Mouse (Mus musculus): ENCODE data around the gene Dhx58. TPM values are rescaled to one million over a fixed set of nuclear protein-coding genes. Genes with fewer than 3 reads are reported as not detected.

Gene Dhx58
- polyA plus RNA-seq, 1 experiment from 2014 or later = 3.8 TPM

DNA sequence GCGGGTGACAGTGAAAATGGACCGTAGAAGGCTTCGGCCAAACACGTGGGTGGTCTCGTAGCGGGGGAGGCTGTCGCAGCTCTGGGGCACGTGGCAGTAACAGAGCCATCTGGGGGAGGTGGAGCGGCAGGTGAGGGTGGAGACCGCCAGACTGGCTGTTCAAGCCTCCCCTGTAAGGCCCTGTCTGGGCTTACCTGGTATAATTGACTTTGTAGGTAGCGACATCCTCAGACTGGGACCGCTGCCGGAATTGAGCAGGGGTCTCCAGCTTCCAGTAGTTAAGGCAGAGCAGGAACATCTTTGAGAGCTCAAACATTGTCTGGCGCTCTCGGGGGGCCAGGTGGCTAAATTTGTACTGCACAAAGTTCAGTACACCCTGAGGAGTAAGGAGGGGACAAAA is 6.5 kb upstream of the Dhx58 start:
- peaks cover 51% of the 10 kb centered on the region for H3K36me3 ChIP-seq
- H3K9me3 ChIP-seq = no peaks in the 10 kb centered on the region
- no peak overlapping the region for H3K4me3 ChIP-seq
- no peak overlapping the region for H3K9ac ChIP-seq
- peaks cover 32% of the 10 kb centered on the region for H3K4me1 ChIP-seq
- 77% methylated on average over 15 of the region's 15 CpGs for WGBS
- H3K27me3 ChIP-seq = no peaks in the 10 kb centered on the region
- ATAC-seq (ENCODE audit: borderline replicate concordance, extremely low read depth, low FRiP score, low TSS enrichment) = no peak
- H3K27ac ChIP-seq = no peak overlapping the region
- H3K4me2 ChIP-seq = no peak overlapping the region

GRCm38 (mm10) chr11:100709201-100709810 is 5.2 kb upstream of the Dhx58 start:
- Histone ChIP-seq H3K9ac (no peak overlapping the region), H3K27ac (no peak overlapping the region), H3K36me3 (peaks cover 54% of the 10 kb centered on the region), H3K9me3 (no peaks in the 10 kb centered on the region), H3K4me3 (no peak overlapping the region), H3K4me2 (no peak overlapping the region), H3K27me3 (no peaks in the 10 kb centered on the region), H3K4me1 (peaks cover 30% of the 10 kb centered on the region)
- ATAC-seq (ENCODE audit: borderline replicate concordance, extremely low read depth, low FRiP score, low TSS enrichment) = no peak
- 90% methylated on average over 9 of the region's 9 CpGs for WGBS

- ATAC-seq (ENCODE audit: borderline replicate concordance, extremely low read depth, low FRiP score, low TSS enrichment) = no peak
- no peak overlapping the region for H3K27ac ChIP-seq
- no peak overlapping the region for H3K9ac ChIP-seq
- no peak overlapping the region for H3K4me2 ChIP-seq
- H3K4me3 ChIP-seq = no peak overlapping the region
- no peaks in the 10 kb centered on the region for H3K27me3 ChIP-seq
- 89% methylated on average over 23 of the region's 23 CpGs for WGBS
- H3K4me1 ChIP-seq = peaks cover 17% of the 10 kb centered on the region
- peaks cover 54% of the 10 kb centered on the region for H3K36me3 ChIP-seq
- no peaks in the 10 kb centered on the region for H3K9me3 ChIP-seq
Observed at GRCm38 (mm10) chr11:100705095-100705747, 1.1 kb upstream of the Dhx58 start.

- 55% methylated on average over 11 of the region's 11 CpGs for WGBS
- H3K4me1 ChIP-seq = peaks cover 17% of the 10 kb centered on the region
- no peak overlapping the region for H3K9ac ChIP-seq
- H3K4me3 ChIP-seq = no peak overlapping the region
- H3K36me3 ChIP-seq = peaks cover 36% of the 10 kb centered on the region
- H3K27me3 ChIP-seq = no peaks in the 10 kb centered on the region
- H3K9me3 ChIP-seq = no peaks in the 10 kb centered on the region
- no peak overlapping the region for H3K4me2 ChIP-seq
- H3K27ac ChIP-seq = no peak overlapping the region
- ATAC-seq (ENCODE audit: borderline replicate concordance, extremely low read depth, low FRiP score, low TSS enrichment) = no peak
Observed at GRCm38 (mm10) chr11:100703366-100703765, 705 bp downstream of the Dhx58 start.

GRCm38 (mm10) chr11:100702906-100703305 is 1.2 kb downstream of the Dhx58 start:
- peaks cover 31% of the 10 kb centered on the region for H3K36me3 ChIP-seq
- peak overlapping the region; percentile 40 for H3K4me2 ChIP-seq
- no peaks in the 10 kb centered on the region for H3K9me3 ChIP-seq
- H3K9ac ChIP-seq = no peak overlapping the region
- H3K4me1 ChIP-seq = peaks cover 17% of the 10 kb centered on the region
- H3K27me3 ChIP-seq = no peaks in the 10 kb centered on the region
- H3K27ac ChIP-seq = no peak overlapping the region
- ATAC-seq (ENCODE audit: borderline replicate concordance, extremely low read depth, low FRiP score, low TSS enrichment) = no peak
- H3K4me3 ChIP-seq = no peak overlapping the region
- WGBS = 44% methylated on average over 7 of the region's 7 CpGs

GRCm38 (mm10) chr11:100702081-100702851 is 1.8 kb downstream of the Dhx58 start:
- Histone ChIP-seq H3K36me3 (peaks cover 26% of the 10 kb centered on the region), H3K4me1 (peaks cover 17% of the 10 kb centered on the region), H3K4me2 (peak overlapping the region; percentile 40), H3K4me3 (no peak overlapping the region), H3K9ac (no peak overlapping the region), H3K27me3 (no peaks in the 10 kb centered on the region), H3K9me3 (no peaks in the 10 kb centered on the region), H3K27ac (no peak overlapping the region)
- 0 out of 2 replicates have a peak, but pooled peaks have one; percentile 32 for ATAC-seq (ENCODE audit: borderline replicate concordance, extremely low read depth, low FRiP score, low TSS enrichment)
- whole genome bisulfite sequencing = 37% methylated on average over 19 of the region's 19 CpGs

GRCm38 (mm10) chr11:100701301-100701700 is 2.8 kb downstream of the Dhx58 start:
- Histone ChIP-seq H3K4me3 (peak overlapping the region; percentile 24), H3K27ac (no peak overlapping the region), H3K9ac (no peak overlapping the region), H3K9me3 (no peaks in the 10 kb centered on the region), H3K36me3 (peaks cover 16% of the 10 kb centered on the region), H3K4me2 (peak overlapping the region; percentile 50), H3K27me3 (no peaks in the 10 kb centered on the region), H3K4me1 (peaks cover 17% of the 10 kb centered on the region)
- 6% methylated on average over 14 of the region's 14 CpGs for WGBS
- ATAC-seq (ENCODE audit: borderline replicate concordance, extremely low read depth, low FRiP score, low TSS enrichment) = peak; percentile 43; the same call in 1 of the 2 replicates

- Histone ChIP-seq H3K4me2 (no peak overlapping the region), H3K4me1 (peaks cover 17% of the 10 kb centered on the region), H3K9ac (no peak overlapping the region), H3K27ac (no peak overlapping the region), H3K9me3 (no peaks in the 10 kb centered on the region), H3K27me3 (no peaks in the 10 kb centered on the region), H3K4me3 (no peak overlapping the region), H3K36me3 (peaks cover 10% of the 10 kb centered on the region)
- ATAC-seq (ENCODE audit: borderline replicate concordance, extremely low read depth, low FRiP score, low TSS enrichment) = no peak
- 74% methylated on average over 3 of the region's 3 CpGs for WGBS
Observed at GRCm38 (mm10) chr11:100700710-100701109, 3.4 kb downstream of the Dhx58 start.

- no peak overlapping the region for H3K4me2 ChIP-seq
- H3K4me1 ChIP-seq = peaks cover 15% of the 10 kb centered on the region
- no peak overlapping the region for H3K9ac ChIP-seq
- no peaks in the 10 kb centered on the region; the same call in 1 of the 2 replicates for H3K27me3 ChIP-seq
- H3K4me3 ChIP-seq = no peak overlapping the region
- H3K27ac ChIP-seq = no peak overlapping the region
- no peaks in the 10 kb centered on the region for H3K36me3 ChIP-seq
- WGBS = 74% methylated on average over 7 of the region's 7 CpGs
- H3K9me3 ChIP-seq = no peaks in the 10 kb centered on the region
- no peak for ATAC-seq (ENCODE audit: borderline replicate concordance, extremely low read depth, low FRiP score, low TSS enrichment)
Observed at GRCm38 (mm10) chr11:100697921-100698320, 6.2 kb downstream of the Dhx58 start.

DNA sequence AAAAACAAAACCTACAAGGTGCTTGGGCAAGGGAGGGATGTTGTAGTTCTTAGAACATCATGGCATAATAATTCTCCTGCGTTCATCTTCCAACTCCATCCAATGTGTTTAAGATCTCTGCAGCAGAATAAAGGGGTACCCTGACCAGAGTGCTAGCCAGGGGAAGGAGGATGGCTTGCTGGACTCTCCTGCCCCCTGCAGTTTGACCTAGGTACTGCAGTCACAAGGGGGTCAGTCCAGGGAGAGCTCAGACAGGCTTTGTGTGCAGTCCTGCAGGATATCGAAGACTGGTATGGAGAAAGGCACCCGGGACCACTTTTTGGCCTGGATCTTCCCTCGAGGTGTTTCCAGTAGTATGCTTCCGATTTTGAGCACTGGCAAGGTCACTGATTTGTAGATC is 9.1 kb downstream of the Dhx58 start:
- H3K4me3 ChIP-seq = no peak overlapping the region
- no peaks in the 10 kb centered on the region for H3K36me3 ChIP-seq
- no peaks in the 10 kb centered on the region for H3K9me3 ChIP-seq
- H3K27ac ChIP-seq = no peak overlapping the region
- peaks cover 19% of the 10 kb centered on the region; the same call in 1 of the 2 replicates for H3K27me3 ChIP-seq
- H3K4me2 ChIP-seq = no peak overlapping the region
- ATAC-seq (ENCODE audit: borderline replicate concordance, extremely low read depth, low FRiP score, low TSS enrichment) = no peak
- H3K9ac ChIP-seq = no peak overlapping the region
- H3K4me1 ChIP-seq = peaks cover 6% of the 10 kb centered on the region; the same call in 1 of the 2 replicates
- 36% methylated on average over 5 of the region's 5 CpGs for WGBS

DNA sequence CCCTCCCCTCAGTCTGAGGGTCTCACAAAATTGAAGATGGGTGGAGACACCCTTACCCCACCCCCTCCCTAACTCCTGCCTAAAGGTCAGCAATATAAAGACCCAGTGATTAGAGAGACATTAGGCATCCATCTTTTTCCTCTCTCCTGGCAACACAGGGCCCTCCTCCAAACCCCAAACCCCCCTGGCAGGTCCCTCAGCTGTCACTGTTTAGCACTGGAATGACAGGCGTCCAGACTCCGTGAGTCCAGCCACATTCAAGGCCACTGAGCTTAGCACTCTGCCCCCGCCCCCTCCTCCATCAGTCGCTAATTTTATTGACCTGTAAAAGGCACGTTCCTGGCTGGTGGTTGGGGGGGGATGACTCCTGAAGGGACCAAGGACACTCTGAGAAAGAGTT is 10.9 kb downstream of the Dhx58 start:
- Histone ChIP-seq H3K27me3 (peaks cover 19% of the 10 kb centered on the region; the same call in 1 of the 2 replicates), H3K27ac (no peak overlapping the region), H3K4me1 (peaks cover 6% of the 10 kb centered on the region; the same call in 1 of the 2 replicates), H3K4me3 (no peak overlapping the region), H3K36me3 (no peaks in the 10 kb centered on the region), H3K9me3 (no peaks in the 10 kb centered on the region), H3K4me2 (no peak overlapping the region), H3K9ac (no peak overlapping the region)
- 25% methylated on average over 5 of the region's 5 CpGs for WGBS
- no peak for ATAC-seq (ENCODE audit: borderline replicate concordance, extremely low read depth, low FRiP score, low TSS enrichment)

DNA sequence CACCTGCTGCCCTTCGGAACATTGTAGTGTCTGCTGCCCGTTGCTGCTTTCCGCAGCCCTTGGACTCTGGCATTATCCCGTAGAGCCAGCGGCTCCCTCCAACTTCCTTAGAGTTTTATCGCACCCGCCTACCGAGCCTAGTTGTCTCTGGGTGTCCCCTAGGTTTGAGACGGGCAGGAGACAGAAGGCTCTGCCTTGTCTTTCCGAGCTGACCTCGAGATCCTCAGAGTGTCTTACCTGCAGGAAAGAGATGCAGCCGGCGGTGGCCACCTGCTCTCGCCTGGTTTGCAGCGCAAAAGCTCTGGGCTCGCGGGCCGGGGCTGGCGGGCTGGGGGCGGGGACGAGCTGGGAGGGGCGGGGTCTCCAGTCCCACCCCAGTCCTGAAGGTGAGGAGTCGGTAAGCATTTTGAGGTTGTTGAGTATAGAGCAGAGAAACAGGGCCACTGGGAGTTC is 11.9 kb downstream of the Dhx58 start, which contains the start of gene Zfp385c:
Gene Zfp385c, minus strand, starts transcription at position 292 of the 453 bp plus-strand sequence.
- Histone ChIP-seq H3K9ac (no peak within 1 kb of the TSS), H3K27me3 (peaks cover 19% of the 10 kb centered on the region; the same call in 1 of the 2 replicates), H3K27ac (no peak within 1 kb of the TSS), H3K9me3 (no peaks in the 10 kb centered on the region), H3K4me1 (peaks cover 6% of the 10 kb centered on the region; the same call in 1 of the 2 replicates), H3K36me3 (no peaks in the 10 kb centered on the region), H3K4me3 (peak within 1 kb of the TSS; percentile 22), H3K4me2 (peak within 1 kb of the TSS; percentile 56)
- ATAC-seq (ENCODE audit: borderline replicate concordance, extremely low read depth, low FRiP score, low TSS enrichment) = no peak
- WGBS = 1% methylated on average over 23 of the region's 23 CpGs

Data from lung, embryonic 15.5 days (tissue).